Mouse (Mus musculus) liver, adult 2 months (tissue): ENCODE results near the gene Dlec1. TPM values are rescaled to one million over a fixed set of nuclear protein-coding genes. Genes with fewer than 3 reads are reported as not detected.

ENCODE experiments used
- DNase-seq: peaks from one replicate; pipeline ENCODE4 v3.0.0-alpha.2; 2011; ENCODE audit warnings: low read depth, low spot score; ENCODE audit errors: extremely low read depth
- H3K27ac ChIP-seq: fragments of 200-500 bp; replicated peaks from 2 replicates; pipeline ENCODE4 v1.5.1; 2012; ENCODE audit warnings: low read depth, mild to moderate bottlenecking, control low read depth, inconsistent platforms, low read length; ENCODE audit not compliant: insufficient read depth
- H3K27me3 ChIP-seq: fragments of 200-500 bp; 2 replicates; pipeline ENCODE4 v1.6.1; 2012; ENCODE audit warnings: mild to moderate bottlenecking, moderate library complexity, low read length, inconsistent platforms; ENCODE audit not compliant: control insufficient read depth, insufficient read depth
- H3K36me3 ChIP-seq: fragments of 200-500 bp; 2 replicates; pipeline ENCODE4 v1.6.1; 2012; ENCODE audit warnings: low read length, inconsistent platforms; ENCODE audit not compliant: control insufficient read depth, insufficient read depth
- H3K4me1 ChIP-seq: fragments of 200-500 bp; 2 replicates; pipeline ENCODE4 v1.6.1; 2011; ENCODE audit warnings: low read length; ENCODE audit not compliant: control insufficient read depth, insufficient read depth
- H3K4me3 ChIP-seq: fragments of 200-500 bp; 2 replicates; pipeline ENCODE4 v1.5.1; 2011; ENCODE audit warnings: low read depth, mild to moderate bottlenecking, control low read depth, low read length, moderate library complexity; ENCODE audit not compliant: insufficient read depth
- H3K79me2 ChIP-seq: fragments of 200-500 bp; 2 replicates; pipeline ENCODE4 v1.6.1; 2012; ENCODE audit warnings: inconsistent platforms, mild to moderate bottlenecking, low read length, moderate library complexity; ENCODE audit not compliant: control insufficient read depth, insufficient read depth
- H3K9ac ChIP-seq: fragments of 200-500 bp; 2 replicates; pipeline ENCODE4 v1.6.1; 2012; ENCODE audit warnings: low read depth, mild to moderate bottlenecking, control low read depth, inconsistent platforms, low read length
- CTCF ChIP-seq: fragments of 200-500 bp; IDR thresholded peaks from 2 replicates; pipeline ENCODE4 v1.5.1; 2011; ENCODE audit warnings: low read depth, low read length, control low read depth
- POLR2A ChIP-seq: fragments of 200-500 bp; IDR thresholded peaks from 2 replicates; pipeline ENCODE4 v1.6.1; 2011; ENCODE audit warnings: low read length, control low read depth; ENCODE audit not compliant: insufficient read depth; ENCODE audit errors: extremely low read depth
- WGBS: fragments of 180-500 bp; shearing (Covaris S2); methylation state at CpG from one replicate; pipeline ENCODE4 v1.1.7; 2018; 5-methylcytosine and 5-hydroxymethylcytosine counted together
- polyA plus RNA-seq: library from polyadenylated mRNA; depleted of rRNA; stranded (reverse); fragments of >200 nt; gene quantifications from 2 replicates; pipeline ENCODE4 v1.2.3, GENCODE M21; 2012
- total RNA-seq: library from RNA; depleted of rRNA; stranded (reverse); fragments of >200 nt; gene quantifications from 2 replicates; pipeline ENCODE4 v1.2.3, GENCODE M21; 2014

Gene Dlec1
- total and polyA plus RNA-seq, 2 experiments, result 0.31 to 0.74 TPM

DNA sequence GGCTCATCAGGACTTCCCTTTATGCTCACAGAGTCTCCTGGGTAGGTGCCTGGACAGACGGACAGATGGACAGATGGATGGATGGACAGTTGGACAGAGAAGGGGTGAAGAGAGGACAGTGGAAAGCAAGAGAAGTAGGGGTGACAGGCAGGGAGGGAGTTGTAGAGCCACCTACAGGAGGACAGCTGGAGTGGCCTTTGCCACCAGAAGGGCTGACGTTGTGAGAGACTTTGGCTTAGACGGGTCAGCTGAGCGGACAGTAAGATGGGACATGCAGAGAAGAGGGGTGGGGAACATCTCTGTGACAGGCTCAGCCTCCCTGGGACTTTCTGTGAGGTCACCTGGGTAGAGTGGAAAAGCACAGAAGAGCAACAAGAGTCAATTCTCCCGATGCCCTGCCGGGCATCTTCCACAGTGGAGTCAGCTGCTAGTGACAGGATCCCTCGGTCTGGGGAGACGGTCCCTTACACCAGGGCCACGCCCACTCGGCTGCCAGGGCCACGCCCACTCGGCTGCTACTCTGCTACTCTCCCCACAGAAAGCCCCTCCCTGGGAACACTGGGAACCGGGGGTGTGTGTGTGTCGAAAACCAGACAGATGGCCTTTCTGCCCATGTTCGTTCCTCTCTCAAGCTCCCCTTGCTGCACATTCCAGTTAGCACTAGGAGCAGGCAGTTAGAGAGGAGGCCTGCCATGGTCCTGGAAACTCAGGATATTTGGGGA is 1.9 kb upstream of the Dlec1 start:
- no peak overlapping the region for H3K27ac ChIP-seq
- H3K79me2 ChIP-seq, result no peaks in the 10 kb centered on the region
- DNase-seq, result no peak
- WGBS, result 21% methylated on average over 15 of the region's 15 CpGs
- no peak overlapping the region for H3K4me3 ChIP-seq
- H3K9ac ChIP-seq, result no peak overlapping the region
- H3K27me3 ChIP-seq, result no peaks in the 10 kb centered on the region
- H3K36me3 ChIP-seq, result no peaks in the 10 kb centered on the region
- TF ChIP-seq POLR2A (no peak), CTCF (no peak)
- 0 out of 2 replicates have a peak, but pooled peaks cover 2% of the 10 kb centered on the region for H3K4me1 ChIP-seq

DNA sequence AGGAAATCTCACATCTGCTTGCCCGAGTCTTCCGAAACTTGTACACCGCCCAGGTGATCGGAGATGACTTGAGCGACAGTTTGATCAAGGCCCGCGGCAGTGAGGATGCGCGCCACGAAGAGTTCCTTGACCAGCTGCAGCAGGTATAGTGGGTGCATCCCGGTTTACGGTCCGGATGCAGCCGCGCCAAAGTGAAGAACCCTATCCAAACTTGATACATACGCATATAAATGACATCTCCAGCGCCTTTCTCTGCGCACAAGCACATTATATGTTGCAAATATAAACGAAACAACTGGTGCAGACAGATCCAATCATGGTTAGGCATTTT is 470 bp downstream of the Dlec1 start:
- Histone ChIP-seq H3K27me3 (no peaks in the 10 kb centered on the region), H3K9ac (peak overlapping the region; percentile 41), H3K36me3 (no peaks in the 10 kb centered on the region), H3K79me2 (no peaks in the 10 kb centered on the region), H3K4me1 (0 out of 2 replicates have a peak, but pooled peaks cover 2% of the 10 kb centered on the region), H3K27ac (no peak overlapping the region), H3K4me3 (peak overlapping the region; percentile 75)
- DNase-seq, result no peak
- no peak for TF ChIP-seq CTCF
- no peak for TF ChIP-seq POLR2A
- WGBS, result 5% methylated on average over 19 of the region's 19 CpGs

DNA sequence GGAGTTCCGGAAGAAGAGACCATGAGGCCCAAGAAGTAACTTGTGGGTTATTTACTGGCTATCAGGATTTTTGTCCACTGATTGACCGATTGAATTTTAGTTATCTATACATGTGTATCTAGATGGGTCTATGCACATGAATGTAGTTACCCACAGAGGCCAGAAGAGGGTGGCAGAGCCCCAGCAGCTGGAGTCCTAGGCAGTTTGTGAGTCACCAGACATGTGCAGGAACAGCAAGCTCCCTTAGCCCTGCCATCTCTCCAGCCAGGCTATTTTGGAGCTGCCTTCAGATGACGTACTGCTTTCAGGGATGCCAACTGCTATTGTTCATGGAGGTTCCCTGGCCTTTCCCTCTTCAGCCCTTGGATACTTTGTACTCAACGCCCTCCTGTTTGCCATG is 5.3 kb downstream of the Dlec1 start:
- Histone ChIP-seq H3K4me3 (no peak overlapping the region), H3K4me1 (no peaks in the 10 kb centered on the region), H3K9ac (no peak overlapping the region), H3K79me2 (no peaks in the 10 kb centered on the region), H3K27ac (no peak overlapping the region), H3K36me3 (no peaks in the 10 kb centered on the region), H3K27me3 (no peaks in the 10 kb centered on the region)
- TF ChIP-seq CTCF (peak; percentile 85), POLR2A (no peak)
- WGBS, result 92% methylated on average over 4 of the region's 4 CpGs
- peak; percentile 50 for DNase-seq

DNA sequence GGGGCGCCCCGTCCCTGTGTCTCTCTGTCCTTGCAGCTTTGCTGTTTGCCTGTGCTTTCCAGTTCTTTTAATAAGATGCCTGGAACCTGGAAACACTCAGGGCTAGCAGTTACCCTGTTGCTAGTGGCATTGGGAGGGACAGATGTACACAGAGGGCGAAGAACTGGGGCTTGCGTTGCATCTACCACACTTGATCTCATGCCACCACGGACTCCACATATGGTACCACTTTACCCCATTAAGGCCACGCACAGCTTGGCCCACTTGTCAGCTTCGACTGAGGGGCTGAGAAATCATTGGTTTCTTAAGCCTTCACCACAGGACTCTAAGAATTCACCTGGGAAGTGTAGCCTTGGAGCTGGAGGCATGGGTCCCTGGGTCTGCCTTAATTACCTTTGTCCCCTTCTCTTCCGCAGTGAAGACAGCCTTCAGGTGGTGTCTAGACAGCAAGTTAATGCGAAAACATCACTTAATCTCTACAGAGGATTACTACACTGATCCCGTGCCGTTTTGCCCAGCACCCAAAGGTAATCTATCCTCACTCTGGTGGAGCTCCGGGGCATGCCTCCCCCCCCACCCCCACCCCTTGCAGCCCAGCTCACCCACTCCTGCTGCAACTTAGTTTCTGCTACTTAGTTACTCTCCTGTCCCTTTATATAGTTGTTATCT is 7.5 kb downstream of the Dlec1 start:
- no peak for TF ChIP-seq CTCF
- TF ChIP-seq POLR2A, result no peak
- H3K27ac ChIP-seq, result no peak overlapping the region
- DNase-seq, result no peak
- H3K9ac ChIP-seq, result no peak overlapping the region
- H3K4me1 ChIP-seq, result no peaks in the 10 kb centered on the region
- WGBS, result 76% methylated on average over 12 of the region's 12 CpGs
- no peaks in the 10 kb centered on the region for H3K36me3 ChIP-seq
- no peaks in the 10 kb centered on the region for H3K79me2 ChIP-seq
- H3K27me3 ChIP-seq, result no peaks in the 10 kb centered on the region
- no peak overlapping the region for H3K4me3 ChIP-seq

DNA sequence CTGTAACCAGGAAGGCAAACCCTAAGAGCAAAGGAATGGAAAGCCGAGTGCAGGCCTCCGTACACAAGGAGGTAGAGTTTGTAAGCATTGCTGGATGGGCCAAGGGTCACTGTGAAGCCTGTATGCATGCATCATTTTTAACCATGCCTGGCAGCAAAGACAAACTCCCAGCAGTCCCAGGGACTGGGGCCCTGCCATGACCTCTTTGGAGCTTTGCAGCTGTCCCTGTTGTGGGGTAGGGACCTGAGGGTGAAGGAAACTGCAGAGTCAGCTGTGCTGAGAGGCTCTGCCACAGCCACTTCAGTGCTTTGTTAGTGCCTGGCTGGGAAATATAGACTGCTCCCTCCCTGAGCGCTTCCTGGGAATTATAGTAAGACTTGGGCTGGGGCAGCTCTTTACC is 8.4 kb downstream of the Dlec1 start:
- no peaks in the 10 kb centered on the region for H3K36me3 ChIP-seq
- TF ChIP-seq CTCF (no peak), POLR2A (no peak)
- H3K4me1 ChIP-seq, result no peaks in the 10 kb centered on the region
- no peak for DNase-seq
- H3K27me3 ChIP-seq, result no peaks in the 10 kb centered on the region
- H3K79me2 ChIP-seq, result no peaks in the 10 kb centered on the region
- WGBS, result 50% methylated on average over 3 of the region's 3 CpGs
- no peak overlapping the region for H3K4me3 ChIP-seq
- H3K9ac ChIP-seq, result no peak overlapping the region
- H3K27ac ChIP-seq, result no peak overlapping the region

DNA sequence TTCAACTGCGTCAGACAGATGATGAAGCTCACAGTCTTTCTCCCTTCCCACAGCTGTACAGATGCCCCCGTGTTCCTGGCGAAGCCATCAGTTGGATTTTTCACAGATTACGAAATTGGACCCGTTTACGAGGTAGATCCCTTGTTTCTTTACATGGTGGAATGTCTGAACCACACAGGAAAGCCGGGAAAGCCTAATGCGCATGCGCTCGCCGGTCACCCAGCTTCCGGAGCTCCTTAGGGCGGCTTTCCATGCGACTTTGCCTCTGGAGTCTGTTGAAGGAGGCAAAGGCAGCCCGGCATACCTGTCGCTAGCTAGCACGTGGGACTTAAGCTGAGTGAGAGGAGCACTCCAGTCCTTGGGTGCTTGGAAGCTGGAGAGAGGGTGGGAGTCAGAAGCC is 12.6 kb downstream of the Dlec1 start:
- H3K9ac ChIP-seq, result no peak overlapping the region
- no peaks in the 10 kb centered on the region for H3K79me2 ChIP-seq
- TF ChIP-seq CTCF, result no peak
- TF ChIP-seq POLR2A, result no peak
- DNase-seq, result no peak
- no peak overlapping the region for H3K27ac ChIP-seq
- H3K4me3 ChIP-seq, result no peak overlapping the region
- no peaks in the 10 kb centered on the region for H3K27me3 ChIP-seq
- WGBS, result 88% methylated on average over 17 of the region's 17 CpGs
- H3K4me1 ChIP-seq, result no peaks in the 10 kb centered on the region
- H3K36me3 ChIP-seq, result no peaks in the 10 kb centered on the region
